Mouse (Mus musculus): ENCODE results near the gene Ppfia3. TPM values are rescaled to one million over a fixed set of nuclear protein-coding genes. Genes with fewer than 3 reads are reported as not detected.

Gene Ppfia3
- polyA plus RNA-seq, 1 experiment from 2014 or later, result 7.4 TPM

- Histone ChIP-seq H3K4me2 (ENCODE audit: low read depth, low read length) (no peak overlapping the region), H3K27ac (replicated peaks; ENCODE audit: low read depth, low read length) (no peak overlapping the region), H3K4me3 (ENCODE audit: low read depth, low read length) (no peak overlapping the region), H3K27me3 (ENCODE audit: control insufficient read depth, insufficient read depth, low read length) (no peaks in the 10 kb centered on the region), H3K9ac (replicated peaks; ENCODE audit: low read length) (no peak overlapping the region), H3K9me3 (replicated peaks; ENCODE audit: control insufficient read depth, low read length) (no peaks in the 10 kb centered on the region), H3K4me1 (ENCODE audit: control insufficient read depth, insufficient read depth, low read length) (no peaks in the 10 kb centered on the region), H3K36me3 (replicated peaks; ENCODE audit: control insufficient read depth, insufficient read depth, low read depth, low read length) (no peaks in the 10 kb centered on the region)
- 70% methylated on average over 3 of the region's 3 CpGs for WGBS
- no peak for ATAC-seq (replicated peaks; ENCODE audit: insufficient number of reproducible peaks, low FRiP score, low TSS enrichment, low read depth)
- no peak for DNase-seq (ENCODE audit: low spot score)
Measured at GRCm38 (mm10) chr7:45297563-45297962, 69.3 kb downstream of the Ppfia3 start.

- H3K4me1 ChIP-seq (ENCODE audit: control insufficient read depth, insufficient read depth, low read length), result no peaks in the 10 kb centered on the region
- H3K36me3 ChIP-seq (replicated peaks; ENCODE audit: control insufficient read depth, insufficient read depth, low read depth, low read length), result no peaks in the 10 kb centered on the region
- ATAC-seq (replicated peaks; ENCODE audit: insufficient number of reproducible peaks, low FRiP score, low TSS enrichment, low read depth), result no peak
- H3K27me3 ChIP-seq (ENCODE audit: control insufficient read depth, insufficient read depth, low read length), result no peaks in the 10 kb centered on the region
- WGBS, result 92% methylated on average over 1 of the region's 1 CpGs
- H3K4me3 ChIP-seq (ENCODE audit: low read depth, low read length), result no peak overlapping the region
- H3K9me3 ChIP-seq (replicated peaks; ENCODE audit: control insufficient read depth, low read length), result no peaks in the 10 kb centered on the region
- H3K4me2 ChIP-seq (ENCODE audit: low read depth, low read length), result no peak overlapping the region
- DNase-seq (ENCODE audit: low spot score), result no peak
- no peak overlapping the region for H3K9ac ChIP-seq (replicated peaks; ENCODE audit: low read length)
- no peak overlapping the region for H3K27ac ChIP-seq (replicated peaks; ENCODE audit: low read depth, low read length)
Measured at GRCm38 (mm10) chr7:45296626-45297025, 70.2 kb downstream of the Ppfia3 start.

Other genes with a start within 250 kb of the Ppfia3 start
- 1,561 and 1,602 TPM in 2 replicates for gene Rps11, start 242.6 kb downstream of the Ppfia3 start, polyA plus RNA-seq (2014; fragmentation: Nextera tagmentation; extraction: Ambion mirVana)
- 1,418 and 1,436 TPM in 2 replicates for gene Rpl13a, start 238.3 kb downstream of the Ppfia3 start, polyA plus RNA-seq (2014; fragmentation: Nextera tagmentation; extraction: Ambion mirVana)
- gene Gm45713, start 230.8 kb downstream of the Ppfia3 start, polyA plus RNA-seq (2014; fragmentation: Nextera tagmentation; extraction: Ambion mirVana), result 0.20 TPM in 1 of 2 replicates, not detected in the other
- 0.52 and 0.67 TPM in 2 replicates for gene Flt3l, start 230.6 kb downstream of the Ppfia3 start, polyA plus RNA-seq (2014; fragmentation: Nextera tagmentation; extraction: Ambion mirVana)
- gene Pih1d1, start 212.7 kb downstream of the Ppfia3 start, polyA plus RNA-seq (2014; fragmentation: Nextera tagmentation; extraction: Ambion mirVana), result 102 and 104 TPM in 2 replicates
- 32.3 and 39.1 TPM in 2 replicates for gene Aldh16a1, start 212.4 kb downstream of the Ppfia3 start, polyA plus RNA-seq (2014; fragmentation: Nextera tagmentation; extraction: Ambion mirVana)
- gene Slc17a7, start 203.1 kb downstream of the Ppfia3 start, polyA plus RNA-seq (2014; fragmentation: Nextera tagmentation; extraction: Ambion mirVana), result 1.1 and 1.6 TPM in 2 replicates
- gene Gfy, start 187.4 kb downstream of the Ppfia3 start, polyA plus RNA-seq (2014; fragmentation: Nextera tagmentation; extraction: Ambion mirVana), result 0.52 and 0.81 TPM in 2 replicates
- not detected in 2 replicates for gene Pth2, start 186.0 kb downstream of the Ppfia3 start, polyA plus RNA-seq (2014; fragmentation: Nextera tagmentation; extraction: Ambion mirVana)
- gene Ccdc155, start 162.1 kb downstream of the Ppfia3 start, polyA plus RNA-seq (2014; fragmentation: Nextera tagmentation; extraction: Ambion mirVana), result 0.41 and 0.42 TPM in 2 replicates
- 1.8 and 2.3 TPM in 2 replicates for gene Dkkl1, start 154.9 kb downstream of the Ppfia3 start, polyA plus RNA-seq (2014; fragmentation: Nextera tagmentation; extraction: Ambion mirVana)
- 276 and 285 TPM in 2 replicates for gene Tead2, start 151.3 kb downstream of the Ppfia3 start, polyA plus RNA-seq (2014; fragmentation: Nextera tagmentation; extraction: Ambion mirVana)
- gene Cd37, start 127.9 kb downstream of the Ppfia3 start, polyA plus RNA-seq (2014; fragmentation: Nextera tagmentation; extraction: Ambion mirVana), result 0.86 and 1.1 TPM in 2 replicates
- gene Slc6a16, start 125.9 kb downstream of the Ppfia3 start, polyA plus RNA-seq (2014; fragmentation: Nextera tagmentation; extraction: Ambion mirVana), result 0.21 TPM in 1 of 2 replicates, not detected in the other
- gene Slc6a21, start 89.5 kb downstream of the Ppfia3 start, polyA plus RNA-seq (2014; fragmentation: Nextera tagmentation; extraction: Ambion mirVana), result not detected in 2 replicates
- 5.0 and 7.2 TPM in 2 replicates for gene Trpm4, start 33.2 kb downstream of the Ppfia3 start, polyA plus RNA-seq (2014; fragmentation: Nextera tagmentation; extraction: Ambion mirVana)
- 0.33 and 0.34 TPM in 2 replicates for gene Hrc, start 31.7 kb downstream of the Ppfia3 start, polyA plus RNA-seq (2014; fragmentation: Nextera tagmentation; extraction: Ambion mirVana)
- 0.77 and 0.86 TPM in 2 replicates for gene Lin7b, start 3.6 kb upstream of the Ppfia3 start, polyA plus RNA-seq (2014; fragmentation: Nextera tagmentation; extraction: Ambion mirVana)
- gene Snrnp70, start 28.7 kb upstream of the Ppfia3 start, polyA plus RNA-seq (2014; fragmentation: Nextera tagmentation; extraction: Ambion mirVana), result 71.6 and 75.0 TPM in 2 replicates
- gene Kcna7, start 38.6 kb upstream of the Ppfia3 start, polyA plus RNA-seq (2014; fragmentation: Nextera tagmentation; extraction: Ambion mirVana), result not detected in 2 replicates
- 3.9 and 5.1 TPM in 2 replicates for gene Ntf5, start 46.7 kb upstream of the Ppfia3 start, polyA plus RNA-seq (2014; fragmentation: Nextera tagmentation; extraction: Ambion mirVana)
- gene Lhb, start 53.8 kb upstream of the Ppfia3 start, polyA plus RNA-seq (2014; fragmentation: Nextera tagmentation; extraction: Ambion mirVana), result not detected in 2 replicates
- gene Gys1, start 67.8 kb upstream of the Ppfia3 start, polyA plus RNA-seq (2014; fragmentation: Nextera tagmentation; extraction: Ambion mirVana), result 28.7 and 30.7 TPM in 2 replicates
- gene Ruvbl2, start 71.1 kb upstream of the Ppfia3 start, polyA plus RNA-seq (2014; fragmentation: Nextera tagmentation; extraction: Ambion mirVana), result 172 and 179 TPM in 2 replicates
- gene Ftl1, start 92.9 kb upstream of the Ppfia3 start, polyA plus RNA-seq (2014; fragmentation: Nextera tagmentation; extraction: Ambion mirVana), result 4,830 and 5,123 TPM in 2 replicates
- gene Bax, start 99.9 kb upstream of the Ppfia3 start, polyA plus RNA-seq (2014; fragmentation: Nextera tagmentation; extraction: Ambion mirVana), result 151 and 168 TPM in 2 replicates
- 0.43 and 0.95 TPM in 2 replicates for gene Tulp2, start 114.9 kb upstream of the Ppfia3 start, polyA plus RNA-seq (2014; fragmentation: Nextera tagmentation; extraction: Ambion mirVana)
- gene Gm45808, start 119.8 kb upstream of the Ppfia3 start, polyA plus RNA-seq (2014; fragmentation: Nextera tagmentation; extraction: Ambion mirVana), result not detected in 2 replicates
- gene Dhdh, start 121.8 kb upstream of the Ppfia3 start, polyA plus RNA-seq (2014; fragmentation: Nextera tagmentation; extraction: Ambion mirVana), result 2.6 and 3.1 TPM in 2 replicates
- gene Nucb1, start 143.4 kb upstream of the Ppfia3 start, polyA plus RNA-seq (2014; fragmentation: Nextera tagmentation; extraction: Ambion mirVana), result 96.7 and 107 TPM in 2 replicates
- 19.8 and 20.3 TPM in 2 replicates for gene Ppp1r15a, start 159.2 kb upstream of the Ppfia3 start, polyA plus RNA-seq (2014; fragmentation: Nextera tagmentation; extraction: Ambion mirVana)
- gene Plekha4, start 159.3 kb upstream of the Ppfia3 start, polyA plus RNA-seq (2014; fragmentation: Nextera tagmentation; extraction: Ambion mirVana), result 0.62 and 1.3 TPM in 2 replicates
- 0.53 and 0.68 TPM in 2 replicates for gene Hsd17b14, start 187.9 kb upstream of the Ppfia3 start, polyA plus RNA-seq (2014; fragmentation: Nextera tagmentation; extraction: Ambion mirVana)
- gene Bcat2, start 203.1 kb upstream of the Ppfia3 start, polyA plus RNA-seq (2014; fragmentation: Nextera tagmentation; extraction: Ambion mirVana), result 47.0 and 47.3 TPM in 2 replicates
- gene Fgf21, start 248.5 kb upstream of the Ppfia3 start, polyA plus RNA-seq (2014; fragmentation: Nextera tagmentation; extraction: Ambion mirVana), result 0.22 TPM in 1 of 2 replicates, not detected in the other